Mouse (Mus musculus): Measurements from ENCODE around the gene Ppp2r5e. TPM values are rescaled to one million over a fixed set of nuclear protein-coding genes. Genes with fewer than 3 reads are reported as not detected.
"Not testable (repeated sequence)": the region's sequence is repeated elsewhere in the genome, so short reads cannot be mapped to it uniquely, and the experiment has no call there.

Gene Ppp2r5e
- polyA plus RNA-seq, 1 experiment from 2014 or later = 20.5 TPM

DNA sequence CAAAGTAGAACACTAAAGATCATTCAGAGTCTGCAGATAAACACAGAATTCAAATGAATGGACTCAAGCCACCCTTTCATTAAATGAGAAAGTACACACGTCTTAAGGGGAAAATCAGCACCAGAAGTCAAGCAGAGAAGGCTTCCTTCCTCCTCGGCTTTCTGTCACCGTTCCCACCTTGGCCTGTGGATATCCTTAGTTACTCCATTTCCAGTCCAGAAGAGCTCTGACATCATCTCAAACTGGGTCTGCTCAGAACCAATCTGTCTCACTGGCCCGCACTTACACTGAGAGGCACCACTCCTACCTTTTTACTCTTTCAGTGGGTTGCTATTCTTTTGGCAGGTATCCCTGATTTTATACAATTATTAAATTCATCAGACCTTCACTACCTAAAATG, 93.4 kb downstream of the Ppp2r5e start:
- H3K9me3 ChIP-seq = no peaks in the 10 kb centered on the region
- no peaks in the 10 kb centered on the region for H3K27me3 ChIP-seq
- H3K4me3 ChIP-seq = no peak overlapping the region
- H3K9ac ChIP-seq = no peak overlapping the region
- H3K27ac ChIP-seq (replicated peaks) = no peak overlapping the region
- H3K36me3 ChIP-seq = no peaks in the 10 kb centered on the region
- H3K4me2 ChIP-seq = no peak overlapping the region
- no peaks in the 10 kb centered on the region for H3K4me1 ChIP-seq (replicated peaks)
- no peak for ATAC-seq (ENCODE audit: low FRiP score, low read depth)
- 77% methylated on average over 4 of the region's 4 CpGs for WGBS

DNA sequence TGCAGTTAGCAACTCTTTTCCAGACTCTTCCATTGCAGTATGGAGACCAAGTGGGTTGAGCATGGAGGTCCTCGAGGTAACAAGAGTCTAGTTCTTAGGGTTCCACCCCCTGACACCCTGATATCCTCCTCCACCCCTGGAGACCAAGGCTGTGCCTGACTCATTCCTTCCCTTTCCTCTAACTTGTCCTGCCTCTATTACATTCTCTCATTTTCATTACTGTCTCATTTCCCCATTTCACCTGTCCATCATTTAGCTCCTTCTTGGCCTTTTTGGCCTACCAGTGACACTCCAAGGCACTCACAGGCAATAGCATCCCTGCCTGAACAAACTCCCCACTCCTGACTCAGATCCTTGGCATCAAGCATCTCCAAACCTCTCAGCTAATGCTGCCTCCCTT, 98.3 kb downstream of the Ppp2r5e start:
- H3K27ac ChIP-seq (replicated peaks) = no peak overlapping the region
- H3K4me3 ChIP-seq = no peak overlapping the region
- H3K27me3 ChIP-seq = no peaks in the 10 kb centered on the region
- H3K9ac ChIP-seq = no peak overlapping the region
- WGBS = 87% methylated on average over 1 of the region's 1 CpGs
- H3K4me1 ChIP-seq (replicated peaks) = no peaks in the 10 kb centered on the region
- H3K36me3 ChIP-seq = no peaks in the 10 kb centered on the region
- H3K9me3 ChIP-seq = no peaks in the 10 kb centered on the region
- no peak overlapping the region for H3K4me2 ChIP-seq
- no peak for ATAC-seq (ENCODE audit: low FRiP score, low read depth)

DNA sequence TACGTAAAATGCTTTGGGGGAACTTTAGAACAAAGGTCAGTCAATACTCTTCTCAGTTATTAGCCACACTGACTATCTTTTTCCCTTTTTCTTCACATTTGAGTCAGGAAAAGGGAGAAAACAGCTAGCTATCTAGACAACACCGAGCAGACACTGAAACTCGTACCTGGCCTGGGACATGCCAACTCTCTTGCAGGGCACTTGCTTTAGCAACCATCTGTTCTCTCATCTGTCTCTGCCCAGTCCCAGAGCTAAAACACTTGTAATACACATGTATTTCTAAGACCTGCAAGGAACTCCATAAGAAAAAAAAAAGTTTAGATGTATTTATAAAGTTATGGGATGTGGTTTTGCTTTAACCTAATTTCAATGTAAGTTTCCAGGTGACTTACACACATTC, 100.4 kb downstream of the Ppp2r5e start:
- Histone ChIP-seq H3K36me3 (no peaks in the 10 kb centered on the region), H3K4me1 (replicated peaks) (no peaks in the 10 kb centered on the region), H3K27me3 (no peaks in the 10 kb centered on the region), H3K9ac (no peak overlapping the region), H3K4me2 (no peak overlapping the region), H3K9me3 (no peaks in the 10 kb centered on the region), H3K27ac (replicated peaks) (no peak overlapping the region), H3K4me3 (no peak overlapping the region)
- WGBS = 83% methylated on average over 3 of the region's 3 CpGs
- ATAC-seq (ENCODE audit: low FRiP score, low read depth) = no peak

DNA sequence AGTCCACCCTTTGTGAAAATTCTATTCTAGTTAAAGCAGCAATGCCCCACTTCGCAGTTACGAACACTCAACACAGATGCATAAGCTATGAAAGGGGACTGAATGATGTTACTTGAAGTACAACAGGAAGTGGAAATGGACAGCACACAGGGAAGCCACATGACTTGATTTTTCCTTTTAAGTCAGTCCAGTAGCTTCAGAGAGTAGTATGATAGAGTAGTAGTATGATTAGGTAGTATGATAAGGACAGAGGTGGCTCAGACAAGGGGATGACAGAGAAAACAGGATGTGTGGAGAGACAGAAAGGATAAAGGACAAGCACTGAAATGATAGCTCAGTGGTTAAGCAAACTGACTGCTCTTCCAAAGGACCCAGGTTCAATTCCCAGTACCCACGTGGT, 101.4 kb downstream of the Ppp2r5e start:
- Histone ChIP-seq H3K4me3 (no peak overlapping the region), H3K36me3 (no peaks in the 10 kb centered on the region), H3K27ac (replicated peaks) (no peak overlapping the region), H3K9me3 (no peaks in the 10 kb centered on the region), H3K4me2 (no peak overlapping the region), H3K27me3 (no peaks in the 10 kb centered on the region), H3K9ac (no peak overlapping the region), H3K4me1 (replicated peaks) (no peaks in the 10 kb centered on the region)
- WGBS = 90% methylated on average over 3 of the region's 3 CpGs
- ATAC-seq (ENCODE audit: low FRiP score, low read depth) = no peak

DNA sequence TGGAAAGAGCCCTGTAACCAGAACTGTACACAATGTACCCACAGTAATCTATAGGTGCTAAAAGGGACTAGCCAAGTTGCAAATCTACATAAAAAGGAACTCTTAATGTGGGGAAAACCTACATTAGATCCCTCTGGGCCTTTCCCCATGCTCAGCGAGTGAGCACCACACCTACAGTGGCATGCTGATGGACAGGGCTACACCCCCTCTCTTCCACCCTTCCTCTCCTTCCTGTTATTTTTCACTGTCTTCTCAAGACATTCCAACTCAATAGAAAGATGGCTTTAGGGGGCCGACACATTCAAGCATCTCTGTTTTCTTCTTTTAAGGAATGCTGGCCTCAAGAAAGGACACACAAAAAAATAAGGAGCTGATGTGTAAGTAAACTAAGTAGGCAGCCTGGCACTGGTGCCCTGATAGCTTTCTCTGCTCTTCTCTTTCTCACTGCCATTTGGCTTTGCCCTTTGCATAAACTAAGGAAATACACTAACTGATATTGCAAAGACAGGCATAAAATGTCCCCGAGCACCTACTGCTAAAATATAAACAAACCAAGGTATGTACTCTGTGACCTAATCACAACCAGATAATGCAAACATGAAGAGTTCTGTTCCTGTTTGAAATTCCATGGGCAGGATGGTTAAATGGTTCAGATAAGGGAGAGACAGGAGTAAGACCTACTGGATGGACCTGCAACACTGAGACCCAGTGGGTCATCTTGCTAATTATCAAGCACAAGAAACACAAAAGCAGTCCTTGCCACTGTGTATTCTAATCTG, 103.3 kb downstream of the Ppp2r5e start:
- Histone ChIP-seq H3K9me3 (no peaks in the 10 kb centered on the region), H3K27me3 (no peaks in the 10 kb centered on the region), H3K27ac (replicated peaks) (no peak overlapping the region), H3K4me2 (no peak overlapping the region), H3K4me3 (no peak overlapping the region), H3K4me1 (replicated peaks) (no peaks in the 10 kb centered on the region), H3K9ac (no peak overlapping the region), H3K36me3 (no peaks in the 10 kb centered on the region)
- WGBS = 89% methylated on average over 3 of the region's 3 CpGs
- ATAC-seq (ENCODE audit: low FRiP score, low read depth) = no peak

DNA sequence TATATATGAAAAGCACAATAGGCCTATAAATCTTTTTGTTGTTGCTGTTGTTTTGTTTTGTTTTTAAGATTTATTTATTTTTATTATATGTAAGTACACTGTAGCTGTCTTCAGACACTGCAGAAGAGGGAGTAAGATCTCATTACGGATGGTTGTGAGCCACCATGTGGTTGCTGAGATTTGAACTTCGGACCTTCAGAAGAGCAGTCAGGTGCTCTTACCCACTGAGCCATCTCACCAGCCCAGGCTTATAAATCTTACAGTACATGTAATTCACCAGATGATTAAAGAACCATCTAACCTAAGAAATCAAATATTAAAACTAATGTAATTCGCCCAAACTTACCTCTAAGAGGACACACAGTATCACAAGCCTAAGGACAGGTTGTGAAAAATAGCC, 103.9 kb downstream of the Ppp2r5e start:
- H3K4me3 ChIP-seq; H3K27me3 ChIP-seq; H3K4me2 ChIP-seq; H3K9me3 ChIP-seq; ATAC-seq (ENCODE audit: low FRiP score, low read depth); H3K9ac ChIP-seq; H3K36me3 ChIP-seq; H3K4me1 ChIP-seq (replicated peaks); H3K27ac ChIP-seq (replicated peaks): not testable (repeated sequence)
- 92% methylated on average over 3 of the region's 3 CpGs for WGBS

DNA sequence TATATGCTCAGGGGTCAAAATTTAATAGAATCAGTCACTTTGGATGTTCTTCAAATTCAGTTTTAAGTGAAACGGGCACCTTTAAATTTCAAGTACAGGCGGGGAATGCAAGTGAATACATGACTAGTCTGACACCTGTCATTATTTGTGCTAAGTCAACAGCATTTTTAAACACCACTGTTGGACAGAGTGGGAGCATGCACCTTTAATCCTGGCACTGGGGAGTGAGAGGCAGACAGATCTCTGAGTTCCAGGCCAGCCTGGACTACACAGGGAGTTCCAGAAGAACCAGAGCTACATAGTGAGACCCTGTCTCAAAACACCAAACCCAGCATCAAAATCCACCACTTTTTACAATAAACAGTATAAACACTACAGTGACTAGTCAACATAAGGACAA, 108.5 kb downstream of the Ppp2r5e start:
- Histone ChIP-seq H3K9ac (no peak overlapping the region), H3K4me2 (no peak overlapping the region), H3K36me3 (no peaks in the 10 kb centered on the region), H3K27ac (replicated peaks) (no peak overlapping the region), H3K4me3 (no peak overlapping the region), H3K9me3 (no peaks in the 10 kb centered on the region), H3K27me3 (no peaks in the 10 kb centered on the region), H3K4me1 (replicated peaks) (no peaks in the 10 kb centered on the region)
- 94% methylated on average over 2 of the region's 2 CpGs for whole genome bisulfite sequencing
- no peak for ATAC-seq (ENCODE audit: low FRiP score, low read depth)

DNA sequence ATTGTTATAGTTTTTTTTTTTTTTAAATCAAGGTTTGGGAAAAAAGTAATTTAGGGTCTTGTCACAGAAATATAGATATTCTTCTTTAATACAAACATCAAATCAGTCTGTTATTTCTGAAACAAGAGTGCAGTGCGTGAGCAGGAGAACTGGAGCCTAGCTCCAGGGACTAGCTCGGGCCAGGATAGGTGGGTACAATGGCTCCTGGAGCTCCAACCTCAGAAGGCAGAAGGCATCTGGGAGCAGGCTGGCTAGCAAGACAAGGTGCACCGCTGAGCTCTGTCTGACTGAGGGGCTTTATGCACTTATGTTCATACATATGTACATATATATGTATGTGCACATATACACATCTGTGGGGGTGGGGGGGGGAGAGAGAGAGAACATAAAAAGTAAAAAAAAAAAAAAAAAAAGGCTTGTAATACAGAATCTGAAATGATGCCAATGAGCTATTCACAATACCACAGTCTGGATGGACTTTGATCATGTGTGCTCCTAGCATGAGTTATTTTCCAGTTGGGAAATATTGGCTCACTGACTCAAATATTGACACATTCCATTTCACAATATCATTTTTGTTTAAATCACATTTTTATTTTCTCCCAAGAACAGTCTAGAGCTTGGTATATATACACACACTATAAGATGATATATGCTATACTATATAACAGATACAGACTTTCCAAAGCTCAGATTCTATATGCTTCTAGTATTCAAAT, 109.3 kb downstream of the Ppp2r5e start:
- H3K9me3 ChIP-seq = no peaks in the 10 kb centered on the region
- 97% methylated on average over 3 of the region's 3 CpGs for WGBS
- no peak overlapping the region for H3K9ac ChIP-seq
- no peak overlapping the region for H3K4me2 ChIP-seq
- H3K4me3 ChIP-seq = no peak overlapping the region
- no peak overlapping the region for H3K27ac ChIP-seq (replicated peaks)
- no peaks in the 10 kb centered on the region for H3K36me3 ChIP-seq
- no peak for ATAC-seq (ENCODE audit: low FRiP score, low read depth)
- H3K27me3 ChIP-seq = no peaks in the 10 kb centered on the region
- no peaks in the 10 kb centered on the region for H3K4me1 ChIP-seq (replicated peaks)

DNA sequence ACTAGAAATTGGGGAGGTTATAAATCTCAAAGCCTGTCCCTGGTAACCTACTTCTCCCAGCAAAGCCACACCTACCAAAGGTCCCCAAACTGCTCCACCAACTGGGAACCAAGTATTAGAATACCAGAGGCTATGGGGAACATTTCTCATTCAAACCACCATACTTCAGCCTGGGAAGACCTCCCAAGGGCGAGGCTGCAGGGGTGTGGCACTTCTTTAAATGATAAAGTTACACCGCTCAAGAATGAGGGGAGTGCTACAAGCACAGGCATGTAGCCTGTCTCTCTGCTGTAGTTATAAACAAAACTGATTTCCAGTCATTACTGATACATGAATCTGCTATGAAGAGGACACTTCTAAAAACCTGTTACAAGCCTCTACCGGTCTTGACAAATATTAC, 113.3 kb downstream of the Ppp2r5e start:
- no peaks in the 10 kb centered on the region for H3K9me3 ChIP-seq
- no peaks in the 10 kb centered on the region for H3K36me3 ChIP-seq
- H3K27ac ChIP-seq (replicated peaks) = no peak overlapping the region
- H3K27me3 ChIP-seq = no peaks in the 10 kb centered on the region
- no peak overlapping the region for H3K4me2 ChIP-seq
- WGBS = 98% methylated on average over 3 of the region's 3 CpGs
- no peaks in the 10 kb centered on the region; the same call in 1 of the 2 replicates for H3K4me1 ChIP-seq (replicated peaks)
- no peak for ATAC-seq (ENCODE audit: low FRiP score, low read depth)
- no peak overlapping the region for H3K4me3 ChIP-seq
- no peak overlapping the region for H3K9ac ChIP-seq

DNA sequence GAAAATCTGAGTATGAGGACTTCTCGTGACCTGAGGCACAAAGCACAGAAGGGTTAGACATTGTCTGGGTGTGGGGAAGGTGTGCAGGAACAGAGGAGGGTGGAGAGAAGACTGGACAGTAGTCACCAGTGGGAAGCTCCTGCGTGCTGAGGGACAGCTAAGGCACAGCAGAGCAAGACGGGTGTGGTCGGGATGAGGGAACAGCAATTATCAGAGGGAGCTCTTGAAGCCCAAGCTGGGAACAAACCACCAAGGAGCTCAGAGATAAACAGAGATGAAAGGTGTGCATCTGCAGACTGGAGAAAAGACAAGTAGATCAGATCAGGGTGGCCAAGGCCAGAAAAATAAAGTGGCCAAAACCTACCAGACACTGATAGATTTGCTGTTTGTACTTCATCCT, 114.0 kb downstream of the Ppp2r5e start:
- no peak overlapping the region for H3K9ac ChIP-seq
- no peaks in the 10 kb centered on the region for H3K9me3 ChIP-seq
- H3K36me3 ChIP-seq = no peaks in the 10 kb centered on the region
- no peaks in the 10 kb centered on the region; the same call in 1 of the 2 replicates for H3K4me1 ChIP-seq (replicated peaks)
- H3K4me3 ChIP-seq = no peak overlapping the region
- no peak for ATAC-seq (ENCODE audit: low FRiP score, low read depth)
- WGBS = 94% methylated on average over 4 of the region's 4 CpGs
- H3K27ac ChIP-seq (replicated peaks) = no peak overlapping the region
- no peak overlapping the region for H3K4me2 ChIP-seq
- no peaks in the 10 kb centered on the region for H3K27me3 ChIP-seq

DNA sequence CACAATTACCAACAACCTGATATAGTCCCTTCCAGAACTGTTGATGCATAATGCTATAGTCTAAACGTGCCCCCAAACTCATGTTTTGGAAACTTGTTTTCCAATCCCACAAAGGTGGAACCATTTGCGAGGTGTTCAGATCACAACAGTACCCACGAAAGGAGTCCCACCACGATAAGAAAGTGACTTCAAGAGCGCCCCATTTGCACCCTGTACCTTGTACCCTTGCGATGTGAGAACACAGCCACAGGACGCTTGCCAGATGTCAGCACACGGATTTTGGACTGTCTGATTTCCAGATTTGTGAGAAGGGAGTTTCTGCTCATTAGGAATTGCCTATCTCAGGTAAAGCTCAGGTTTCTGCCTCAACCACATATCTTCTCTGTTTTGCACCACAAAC, 116.0 kb downstream of the Ppp2r5e start:
- Histone ChIP-seq H3K27me3 (no peaks in the 10 kb centered on the region), H3K4me1 (replicated peaks) (no peaks in the 10 kb centered on the region; the same call in 1 of the 2 replicates), H3K4me2 (no peak overlapping the region), H3K9me3 (no peaks in the 10 kb centered on the region), H3K27ac (replicated peaks) (no peak overlapping the region), H3K4me3 (no peak overlapping the region), H3K36me3 (no peaks in the 10 kb centered on the region), H3K9ac (no peak overlapping the region)
- ATAC-seq (ENCODE audit: low FRiP score, low read depth) = no peak
- WGBS = 94% methylated on average over 8 of the region's 8 CpGs

DNA sequence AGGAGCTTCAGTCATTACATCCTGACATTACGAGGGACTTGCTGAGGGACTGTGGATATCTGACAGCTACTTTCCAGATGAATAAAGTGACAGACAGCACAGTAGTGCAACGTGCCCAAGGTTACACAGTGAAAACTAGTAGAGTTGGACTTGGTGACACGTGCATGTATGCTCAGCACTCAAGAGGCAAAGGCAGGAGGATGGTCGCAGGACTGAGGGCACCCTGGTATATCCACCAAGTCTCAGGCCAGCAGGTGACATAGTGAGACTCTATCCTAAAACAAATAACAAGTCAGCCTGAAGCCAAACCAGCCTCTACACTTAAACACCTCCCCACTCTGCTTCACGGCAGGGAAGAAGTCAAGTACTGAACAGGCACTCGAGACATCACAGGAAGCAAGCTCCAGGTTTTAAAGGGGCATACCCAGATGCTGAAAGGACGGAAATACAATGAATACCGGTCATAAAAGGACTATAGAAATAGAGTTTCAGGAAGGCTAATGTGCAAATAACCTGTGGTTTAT, 116.6 kb downstream of the Ppp2r5e start:
- Histone ChIP-seq H3K36me3 (no peaks in the 10 kb centered on the region), H3K4me3 (no peak overlapping the region), H3K4me1 (replicated peaks) (no peaks in the 10 kb centered on the region; the same call in 1 of the 2 replicates), H3K27ac (replicated peaks) (no peak overlapping the region), H3K9ac (no peak overlapping the region), H3K27me3 (no peaks in the 10 kb centered on the region), H3K4me2 (no peak overlapping the region), H3K9me3 (no peaks in the 10 kb centered on the region)
- ATAC-seq (ENCODE audit: low FRiP score, low read depth) = no peak
- WGBS = 84% methylated on average over 8 of the region's 8 CpGs
